Mouse (Mus musculus) liver, embryonic 14 days (tissue): Measurements from ENCODE around the gene Inhbb. TPM values are rescaled to one million over a fixed set of nuclear protein-coding genes. Genes with fewer than 3 reads are reported as not detected.

Experiments used
- polyA plus RNA-seq: library from polyadenylated mRNA; depleted of rRNA; stranded (reverse); fragments of >200 nt; gene quantifications from 2 replicates; pipeline ENCODE4 v1.2.3, GENCODE M21; 2012; rRNA removed

The Inhbb gene
- 0.08 and 0.09 TPM in 2 replicates for polyA plus RNA-seq

GRCm38 (mm10) chr1:119421576-119422421 is at the start of gene Inhbb:
Inhbb (minus strand) TSS chr1:119422248.

Other genes starting within 250 kb of the Inhbb start
- gene Ralb, start 82.5 kb upstream of the Inhbb start, polyA plus RNA-seq = 11.5 and 13.0 TPM in 2 replicates
- 4.8 and 6.1 TPM in 2 replicates for gene Tmem185b, start 103.9 kb upstream of the Inhbb start, polyA plus RNA-seq
- gene Epb41l5, start 226.8 kb upstream of the Inhbb start, polyA plus RNA-seq = 5.8 and 6.5 TPM in 2 replicates